Mouse (Mus musculus): ENCODE data around the gene Krtap1-3.

Krtap1-3 gene

DNA sequence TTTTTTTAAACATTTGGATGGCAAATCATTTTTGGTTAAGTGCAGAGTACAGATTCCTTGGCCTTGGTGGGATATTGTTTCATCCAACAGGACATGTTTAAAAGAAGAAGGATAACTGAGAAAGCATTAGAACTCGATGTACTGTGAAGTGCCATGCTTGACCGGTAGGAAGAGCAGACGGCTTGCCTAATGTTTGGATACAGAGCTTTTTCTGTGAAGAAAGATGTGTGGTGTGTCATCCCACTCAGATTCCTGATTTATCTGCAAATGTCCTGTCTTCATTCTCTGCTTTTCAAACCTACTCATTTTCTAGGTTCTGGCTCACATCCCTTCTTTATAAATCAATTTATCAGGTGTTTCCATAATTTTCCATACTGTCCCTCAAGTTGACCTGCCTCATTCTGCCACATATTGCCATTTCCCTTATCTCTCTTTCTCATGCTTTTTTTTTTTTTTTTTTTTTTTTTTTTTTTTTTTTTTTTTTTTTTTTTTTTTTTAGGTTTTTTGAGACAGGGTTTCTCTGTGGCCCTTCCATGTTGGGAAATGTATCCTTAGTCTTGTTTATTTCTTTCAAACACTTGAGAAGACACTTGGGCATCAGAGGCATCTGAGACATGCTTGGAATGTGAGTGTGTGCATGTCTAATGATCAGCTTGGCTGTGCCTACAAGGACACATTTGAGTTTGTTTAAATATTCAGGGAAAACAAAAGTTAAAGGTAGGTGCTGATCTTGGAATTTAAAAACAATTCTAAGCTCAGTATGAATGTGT lies 33.0 kb downstream of the Krtap1-3 start:
- no peak for DNase-seq (ENCODE audit: low read depth)

DNA sequence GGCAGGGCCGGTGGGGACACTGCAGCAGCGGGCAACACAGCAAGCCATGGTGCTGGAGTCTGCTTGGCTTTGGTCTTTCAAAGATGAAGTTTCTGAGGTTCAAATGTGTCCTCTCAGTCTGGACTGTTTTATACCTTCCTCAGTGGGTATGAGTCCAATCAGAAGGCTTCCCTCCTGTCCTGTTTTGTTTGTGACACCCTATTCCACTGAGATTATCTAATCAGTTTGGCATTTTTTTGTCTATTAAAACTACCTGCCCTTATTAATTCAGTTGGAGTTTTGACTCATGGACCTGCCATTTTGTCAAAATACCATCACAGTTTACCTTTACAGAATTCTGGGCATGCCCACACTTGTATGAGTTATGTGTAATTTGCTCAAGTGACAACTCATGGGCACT lies 34.4 kb downstream of the Krtap1-3 start, which contains the start of gene Krtap3-2:
TSS of gene Krtap3-2 (minus strand) at position 101 of the 400 bp plus-strand sequence.
- DNase-seq (ENCODE audit: low read depth) = no peak

DNA sequence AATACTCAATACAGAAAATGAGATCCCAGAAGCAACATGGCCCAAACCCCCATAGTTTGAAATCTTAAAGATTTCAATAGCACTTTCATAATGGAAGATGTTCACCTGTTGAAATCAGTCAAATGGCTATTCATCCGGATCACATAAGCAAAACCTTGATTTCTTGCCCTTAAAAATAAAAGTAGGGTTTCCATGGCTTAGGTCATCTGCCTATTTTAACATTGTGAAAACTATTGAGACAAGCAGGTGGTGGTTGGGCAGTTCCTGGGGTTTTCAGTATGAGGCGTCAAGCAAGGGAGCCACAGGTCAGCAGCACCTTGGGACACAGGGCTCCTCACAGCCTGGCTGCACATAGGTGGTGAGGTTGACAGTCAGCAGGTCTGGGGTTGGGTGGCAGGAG lies 34.9 kb downstream of the Krtap1-3 start:
- no peak for DNase-seq (ENCODE audit: low read depth)

GRCm38 (mm10) chr11:99550765-99551164 lies 40.4 kb downstream of the Krtap1-3 start, which contains the start of gene Krtap3-3:
Gene Krtap3-3 (minus strand): TSS chr11:99550865.
- no peak for DNase-seq (ENCODE audit: low read depth)

GRCm38 (mm10) chr11:99547892-99548291 lies 43.2 kb downstream of the Krtap1-3 start:
- DNase-seq (ENCODE audit: low read depth) = no peak

Measured in naive thymus-derived CD4-positive, alpha-beta T cell, adult 2 months (primary cell).